Mouse (Mus musculus) heart, postnatal 25 days (tissue): ENCODE measurements around the gene Crocc2. TPM values are rescaled to one million over a fixed set of nuclear protein-coding genes. Genes with fewer than 3 reads are reported as not detected.

Source experiments
- DNase-seq: peaks from one replicate; pipeline ENCODE4 v3.0.0; 2022; ENCODE audit warnings: low spot score
- intact Hi-C: fragments of 180-260 bp; cut with DNase I; formaldehyde crosslinking; loops from one replicate; pipeline ENCODE4 v1.15.1; 2025
- total RNA-seq, 2 experiments: library from RNA; stranded (reverse); gene quantifications; 2 replicates each; pipeline ENCODE4 v1.2.3; 2021

The Crocc2 gene
- total RNA-seq = under 1 TPM; 0.10 to 0.11 TPM

DNA sequence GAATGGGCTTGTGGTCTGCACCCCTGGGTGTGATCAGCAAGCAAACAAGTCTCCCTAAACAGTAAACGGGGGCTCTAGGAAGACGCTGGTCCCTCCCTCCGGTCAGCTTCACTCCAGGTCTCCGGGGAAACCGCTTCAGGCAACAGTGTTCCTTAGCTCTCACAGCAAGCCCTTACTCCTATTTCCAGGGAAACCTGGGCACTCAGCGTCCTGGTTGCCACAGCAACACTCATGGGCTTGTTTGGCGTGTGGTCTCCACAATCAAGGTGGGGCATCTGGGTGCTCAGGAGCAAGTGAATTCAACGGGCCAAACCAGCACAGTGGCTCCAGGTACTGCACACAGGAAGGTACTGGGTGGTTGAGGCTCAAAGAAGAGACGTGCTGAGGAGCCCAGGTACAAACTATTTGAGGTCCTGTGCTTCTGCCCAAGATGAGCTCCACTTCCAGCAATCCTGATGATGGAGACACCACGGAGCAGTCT, at the start of gene Crocc2:
TSS of gene Crocc2 (plus strand) at position 431 of the 481 bp plus-strand sequence.
- DNase-seq = no peak
- intact Hi-C loops = no loop called here

DNA sequence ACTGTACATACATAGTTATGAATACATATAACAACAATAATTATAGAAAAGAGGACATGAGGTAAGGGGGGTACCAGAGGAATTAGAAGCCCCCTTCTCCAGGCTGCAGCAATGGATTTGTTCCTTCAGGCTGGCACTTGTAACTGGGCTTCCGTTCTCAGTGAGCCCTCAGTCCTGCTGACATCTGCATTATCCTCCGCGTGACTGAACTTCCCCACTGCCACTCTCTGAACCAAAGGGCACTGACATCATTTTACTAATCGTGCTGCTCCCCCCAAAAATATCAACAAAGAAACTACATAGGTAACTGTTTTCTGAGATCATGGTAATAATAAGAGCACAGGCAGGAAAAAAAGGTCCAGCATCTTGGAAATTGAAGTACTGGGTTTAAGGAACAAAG, 49.7 kb upstream of the Crocc2 start:
- no peak for DNase-seq

DNA sequence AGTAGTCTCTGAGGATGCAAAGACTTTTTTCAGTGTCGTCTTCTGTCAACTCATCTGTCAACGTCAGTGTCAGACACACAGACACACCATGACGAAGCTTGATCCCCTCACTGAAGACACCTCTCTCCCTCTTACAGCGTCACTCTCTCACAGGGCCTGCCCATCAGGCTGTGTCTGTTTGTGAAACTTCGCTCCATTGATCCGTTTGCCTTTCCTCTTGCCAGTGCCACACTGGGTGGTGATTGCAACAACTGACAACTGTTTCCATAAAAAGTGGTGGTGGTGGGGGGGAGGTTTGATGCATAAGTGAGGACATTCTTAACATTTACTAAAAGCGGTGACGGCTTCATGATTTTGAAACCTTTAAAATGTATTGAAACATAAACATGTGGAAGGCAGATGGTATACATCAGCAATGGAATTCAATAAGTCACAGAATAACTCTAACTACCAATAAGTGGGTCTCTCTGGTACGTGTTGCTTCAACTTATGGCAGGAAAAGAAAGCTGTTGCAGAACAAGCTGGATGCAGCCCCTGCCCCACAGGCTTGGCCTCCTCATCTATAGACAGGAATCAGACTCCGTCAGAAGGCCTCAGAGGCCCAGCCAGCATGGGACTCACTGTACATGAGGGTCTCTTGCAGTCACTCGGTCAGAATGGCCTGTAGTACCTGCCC, 45.2 kb upstream of the Crocc2 start:
- no peak for DNase-seq
- intact Hi-C loops = no loop called here

More for the DNA sequence above, 49.7 kb upstream of the Crocc2 start:
- intact Hi-C loops = no loop called here

DNA sequence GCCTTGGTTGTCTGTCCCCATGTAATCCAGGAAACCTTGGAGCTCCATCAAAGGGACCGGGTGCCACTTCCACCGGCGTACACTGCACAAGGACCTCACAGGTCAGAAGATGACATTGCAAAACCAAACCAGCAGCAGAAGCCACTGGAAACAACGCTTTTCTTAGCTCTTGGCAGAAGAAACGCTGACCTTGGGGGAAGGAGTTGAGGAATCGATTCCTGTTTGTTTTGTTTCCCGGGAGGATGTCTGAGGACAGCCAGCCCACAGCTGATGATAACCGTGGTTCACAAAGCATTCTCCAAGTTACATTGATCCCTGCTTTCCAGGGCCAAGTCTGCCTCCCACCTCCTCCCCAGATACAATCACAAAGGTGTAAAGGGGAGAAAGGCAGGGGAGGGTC, 44.5 kb upstream of the Crocc2 start:
- intact Hi-C loops = no loop called here
- no peak for DNase-seq

DNA sequence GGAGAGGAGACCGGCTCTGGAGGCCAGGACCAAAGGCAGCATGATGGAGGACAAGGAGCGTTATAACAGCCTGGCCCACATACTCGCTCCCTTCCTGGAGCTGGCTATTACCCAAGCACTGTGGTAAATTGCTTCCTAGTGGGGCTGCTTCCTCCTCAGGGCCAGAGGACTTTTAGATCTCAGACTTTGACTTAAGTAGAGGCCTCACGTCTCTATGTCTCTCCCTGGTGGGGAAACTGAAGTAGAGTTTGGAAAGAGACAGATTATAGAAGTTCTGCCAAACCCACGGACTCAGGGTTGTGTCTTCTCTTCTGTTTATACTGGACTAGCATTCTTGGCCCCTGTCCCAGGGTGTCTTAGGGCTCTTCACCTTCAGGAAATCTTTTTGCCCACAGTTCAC, 43.3 kb upstream of the Crocc2 start:
- DNase-seq = no peak

DNA sequence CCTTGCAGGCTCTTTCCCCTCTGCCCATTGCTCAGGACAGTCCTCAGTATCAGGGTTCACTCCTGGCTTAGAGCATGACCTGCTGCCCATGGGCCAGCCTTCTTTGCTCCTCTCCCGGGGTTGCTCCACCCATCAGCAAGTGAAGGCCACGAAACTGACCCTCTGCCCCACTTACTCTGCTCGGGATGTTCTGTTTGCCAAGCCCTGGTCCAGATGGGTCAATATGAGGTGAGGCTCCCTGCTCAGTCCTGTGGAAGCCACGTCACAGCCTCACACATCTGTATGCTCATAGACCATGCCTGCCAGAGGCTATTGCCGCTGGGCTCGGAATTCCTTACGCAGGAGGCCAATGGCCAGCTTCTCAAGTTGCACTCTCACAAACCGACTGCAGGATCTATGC, 40.3 kb upstream of the Crocc2 start:
- intact Hi-C loops = no loop called here
- DNase-seq = no peak

More for the DNA sequence above, 43.3 kb upstream of the Crocc2 start:
- intact Hi-C loops = no loop called here

DNA sequence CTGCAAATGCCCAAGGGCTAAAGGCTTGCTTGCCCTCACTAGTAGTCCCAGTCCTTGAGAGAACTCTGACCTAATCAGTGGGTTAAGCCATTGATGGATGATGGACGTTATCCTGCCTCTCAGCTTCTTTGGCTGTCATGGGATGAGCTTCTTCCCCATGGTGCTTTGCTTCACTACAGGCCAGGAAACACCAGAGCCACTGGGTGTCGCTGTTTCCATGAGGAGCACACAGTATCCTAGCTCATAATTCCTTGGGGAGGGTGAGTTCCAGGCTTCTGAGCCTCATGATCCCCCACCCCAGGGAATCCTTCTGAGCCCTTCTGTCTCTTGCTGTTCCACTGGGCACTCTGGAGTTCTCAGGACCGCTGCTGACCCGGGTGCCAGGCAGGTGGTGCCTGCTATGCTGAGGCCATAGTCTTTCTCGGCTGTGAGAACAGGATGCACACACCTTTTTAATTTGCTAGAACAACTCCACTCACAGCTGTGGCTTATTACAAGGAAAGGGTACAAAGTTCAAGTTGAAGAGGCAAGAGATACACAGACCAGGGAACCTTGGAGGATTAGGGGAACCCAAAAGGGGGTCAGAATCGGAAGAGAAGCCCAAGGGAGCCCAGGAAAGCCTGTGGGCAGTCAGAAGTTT, 39.7 kb upstream of the Crocc2 start:
- no peak for DNase-seq
- intact Hi-C loops = no loop called here

DNA sequence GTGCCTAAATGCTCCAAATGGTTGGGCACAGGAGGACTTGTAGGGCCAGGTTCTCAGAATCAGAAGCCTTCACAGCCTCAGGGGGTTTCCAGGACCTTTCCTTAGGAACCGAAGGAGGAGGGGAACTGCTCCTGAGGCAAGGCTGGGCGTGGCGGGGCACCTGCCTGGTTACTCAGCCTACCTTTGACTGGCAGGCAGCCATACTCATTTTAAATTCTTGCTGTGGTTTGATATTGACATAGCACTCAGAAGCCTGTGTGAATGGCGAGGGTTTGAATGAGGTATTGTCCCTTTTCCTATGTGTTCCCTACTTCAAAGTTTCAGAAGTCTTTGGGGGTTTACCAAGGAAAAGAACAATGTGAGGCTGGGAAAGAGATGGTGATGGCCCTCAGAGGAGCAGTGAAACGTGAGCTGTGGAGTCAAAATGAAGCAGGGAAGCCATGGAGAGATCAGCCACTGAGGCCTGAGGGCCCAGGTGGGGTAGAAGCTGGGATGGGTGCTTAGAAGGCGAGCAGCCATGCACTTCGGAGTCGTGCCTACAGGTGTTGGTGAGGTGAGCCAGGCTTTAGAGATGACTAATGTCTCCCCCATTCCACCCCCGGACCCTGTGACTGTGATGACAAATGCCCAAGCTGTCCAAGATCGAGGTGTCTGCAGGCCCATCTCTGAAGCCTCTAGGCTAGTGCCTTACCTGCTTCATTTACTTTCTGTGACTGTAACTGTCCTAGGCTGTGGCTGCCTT, 38.1 kb upstream of the Crocc2 start:
- intact Hi-C loops = no loop called here
- no peak for DNase-seq

DNA sequence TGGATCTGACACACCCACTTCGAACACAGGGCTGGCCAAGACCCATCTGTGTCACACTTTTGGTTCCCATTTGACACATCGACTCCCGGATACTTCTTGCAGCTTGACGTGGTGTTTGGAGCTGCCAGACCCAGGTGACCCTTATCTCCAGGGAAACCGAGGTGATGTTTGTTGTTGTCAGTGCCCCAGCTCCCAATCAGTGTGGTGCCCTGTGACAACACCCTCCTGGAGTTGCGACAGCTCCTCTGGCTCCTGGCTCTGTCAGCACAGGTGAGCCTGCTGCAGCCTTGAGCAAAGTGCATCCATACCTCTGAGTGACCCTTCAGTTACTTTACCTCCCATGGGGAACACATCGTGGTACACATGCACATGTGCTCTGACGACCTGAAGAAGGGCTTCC, 35.8 kb upstream of the Crocc2 start:
- DNase-seq = no peak
- intact Hi-C loops = no loop called here

DNA sequence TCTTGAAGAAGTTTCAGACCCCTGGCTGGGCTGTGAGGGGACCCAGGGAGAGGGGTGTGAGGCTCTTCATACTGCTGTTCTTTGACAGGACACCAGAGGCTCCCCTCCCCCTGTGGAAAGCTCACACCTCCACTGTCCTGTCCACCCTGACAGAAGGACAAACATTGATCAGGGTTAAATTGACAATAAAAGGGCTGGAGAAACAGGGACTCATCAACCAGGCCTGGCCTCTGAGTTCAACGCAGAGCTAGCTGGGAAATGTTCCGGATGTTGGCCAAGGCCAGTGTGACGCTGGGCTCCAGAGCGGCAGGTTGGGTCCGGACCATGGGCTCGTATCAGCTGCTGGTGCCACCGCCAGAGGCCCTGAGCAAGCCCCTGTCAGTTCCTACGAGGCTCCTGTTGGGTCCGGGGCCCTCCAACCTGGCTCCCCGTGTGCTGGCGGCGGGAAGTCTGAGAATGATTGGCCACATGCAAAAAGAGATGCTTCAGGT, 33.4 kb upstream of the Crocc2 start, which contains the start of gene Agxt:
TSS of gene Agxt (plus strand) at position 205 of the 491 bp plus-strand sequence.
- intact Hi-C loops = no loop called here

DNA sequence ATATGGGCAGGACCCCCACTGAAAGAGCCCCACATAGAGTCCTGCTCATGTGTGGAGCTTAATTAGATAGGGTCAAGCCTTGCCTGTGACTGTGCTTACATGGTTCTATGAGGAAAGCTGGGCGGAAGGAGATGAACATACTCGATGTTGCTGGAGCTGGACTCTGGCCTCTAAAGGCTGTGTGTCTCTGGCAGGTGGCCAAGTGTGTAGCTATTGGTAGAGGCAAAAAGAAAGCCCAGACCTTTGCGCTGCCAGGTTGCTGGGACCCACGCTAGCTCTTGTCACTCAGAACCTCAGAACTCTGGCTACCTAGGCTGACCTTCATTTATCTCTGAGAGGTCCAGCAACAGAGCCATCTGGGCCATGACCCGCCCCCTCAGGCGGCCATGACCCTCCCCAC, 30.0 kb upstream of the Crocc2 start:
- DNase-seq = no peak
- intact Hi-C loops = no loop called here

More for the DNA sequence above, 33.4 kb upstream of the Crocc2 start, which contains the start of gene Agxt:
- DNase-seq = no peak

DNA sequence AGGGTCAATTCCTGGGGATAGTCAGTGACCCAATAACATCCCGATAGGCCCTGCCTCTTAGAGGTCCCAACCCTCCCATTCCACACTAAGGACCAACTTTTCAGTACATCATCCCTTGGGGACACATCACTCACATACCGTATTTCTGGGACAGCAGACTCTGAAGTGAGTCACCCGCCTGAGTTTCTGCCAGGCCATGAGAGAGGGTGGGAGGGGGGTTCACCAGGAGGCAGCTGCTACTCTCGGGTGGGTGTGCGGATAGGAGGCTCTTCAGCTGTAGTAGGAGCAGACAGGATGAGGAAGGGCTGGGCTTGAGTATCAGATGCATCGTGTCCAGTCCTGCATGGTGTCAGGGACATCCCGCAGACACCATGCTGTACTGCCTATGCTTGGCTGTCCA, 28.8 kb upstream of the Crocc2 start:
- DNase-seq = no peak
- intact Hi-C loops = no loop called here

DNA sequence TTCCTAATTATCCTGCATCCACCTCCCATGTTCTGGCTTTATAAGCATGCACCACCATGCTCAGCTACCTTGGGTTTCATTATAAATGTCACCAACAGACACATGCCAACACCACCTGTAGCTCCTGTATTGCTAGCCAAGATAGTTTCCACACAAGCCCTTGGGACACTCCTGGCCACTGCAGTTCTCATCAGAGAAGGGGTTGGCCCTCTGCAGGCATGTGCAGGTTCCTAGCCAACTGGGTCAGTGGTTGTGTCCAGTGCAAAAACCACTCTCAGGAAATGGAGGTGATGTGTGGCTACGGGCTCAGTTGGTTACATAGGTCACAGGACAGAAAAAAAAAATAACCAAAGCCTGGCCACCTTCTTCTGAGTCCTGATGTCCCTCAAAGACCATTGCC, 25.7 kb upstream of the Crocc2 start:
- DNase-seq = no peak
- intact Hi-C loops = no loop called here

DNA sequence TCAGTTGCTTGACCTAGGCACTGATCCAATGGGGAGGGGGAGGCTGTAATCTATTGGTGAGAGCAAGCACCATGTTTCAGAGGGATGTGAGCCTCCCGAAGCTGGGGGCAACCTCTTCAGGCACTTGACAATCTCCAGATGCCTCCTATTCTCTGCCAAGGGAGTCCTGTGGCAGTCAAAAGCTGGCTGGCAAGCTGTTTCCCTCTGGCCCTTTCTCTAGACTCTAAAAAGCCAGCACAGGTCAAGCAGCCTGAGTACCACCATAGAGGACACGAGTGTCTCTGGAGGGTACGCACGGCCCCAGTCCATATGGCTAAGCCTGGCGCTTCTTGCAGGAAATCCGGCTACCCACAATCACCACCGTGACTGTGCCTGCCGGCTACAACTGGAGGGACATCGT, 24.3 kb upstream of the Crocc2 start:
- intact Hi-C loops = no loop called here

DNA sequence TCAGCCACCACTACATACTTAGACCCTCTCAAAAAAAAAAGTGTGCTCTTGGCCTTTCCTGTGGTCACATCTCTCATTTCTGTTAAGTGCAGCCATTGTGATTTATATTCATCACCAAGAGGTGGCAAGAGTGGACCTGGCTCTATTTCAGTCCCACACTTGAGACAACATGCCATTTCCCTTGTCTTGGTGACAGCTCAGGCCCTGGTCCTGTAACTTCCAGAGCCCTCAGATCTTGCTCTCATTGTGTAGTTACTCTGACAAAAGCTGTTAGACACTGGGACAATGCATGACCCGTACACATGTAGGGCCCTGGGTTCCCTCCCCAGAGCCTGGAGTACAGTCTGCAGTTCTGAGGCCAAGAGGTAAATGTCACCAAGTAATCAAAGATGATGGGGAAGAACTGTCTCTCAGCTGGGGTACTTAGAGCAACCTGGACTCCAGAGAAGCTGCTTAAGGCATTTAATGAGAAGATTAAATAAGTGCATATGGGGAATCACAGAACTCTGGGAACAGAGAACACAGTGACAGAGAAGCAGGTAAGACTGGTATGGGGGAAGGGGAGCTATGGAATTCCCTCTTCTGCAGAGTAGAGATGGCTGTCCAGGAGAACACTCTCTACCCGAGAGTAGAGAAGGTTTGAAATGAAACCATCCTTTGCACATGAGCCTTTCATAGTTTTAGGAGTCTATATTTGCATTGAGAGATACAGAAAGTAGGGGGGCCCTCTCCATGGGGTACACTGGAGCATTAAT, 17.4 kb upstream of the Crocc2 start:
- intact Hi-C loops = no loop called here

More for the DNA sequence above, 24.3 kb upstream of the Crocc2 start:
- no peak for DNase-seq

DNA sequence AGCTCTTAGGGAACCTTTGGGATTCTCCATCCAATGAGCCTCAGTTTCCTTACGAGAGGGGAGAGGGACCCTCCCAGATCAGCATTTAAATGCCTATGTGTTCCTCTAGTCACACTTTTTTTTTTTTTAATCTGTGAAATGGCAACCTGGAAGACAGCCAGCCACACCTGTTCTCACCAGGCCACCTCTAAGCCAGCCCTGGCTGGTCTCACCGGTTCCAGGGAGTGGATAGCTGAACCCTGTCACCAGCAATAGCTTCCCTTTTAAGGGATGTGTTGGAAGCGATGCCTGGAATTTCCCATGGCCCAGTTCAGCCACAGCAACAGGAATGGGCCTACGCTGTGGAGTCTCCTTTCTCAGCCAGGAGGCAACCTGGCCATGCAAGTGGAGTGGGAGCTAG, 11.0 kb upstream of the Crocc2 start:
- DNase-seq = no peak
- intact Hi-C loops = no loop called here

More for the DNA sequence above, 17.4 kb upstream of the Crocc2 start:
- no peak for DNase-seq

DNA sequence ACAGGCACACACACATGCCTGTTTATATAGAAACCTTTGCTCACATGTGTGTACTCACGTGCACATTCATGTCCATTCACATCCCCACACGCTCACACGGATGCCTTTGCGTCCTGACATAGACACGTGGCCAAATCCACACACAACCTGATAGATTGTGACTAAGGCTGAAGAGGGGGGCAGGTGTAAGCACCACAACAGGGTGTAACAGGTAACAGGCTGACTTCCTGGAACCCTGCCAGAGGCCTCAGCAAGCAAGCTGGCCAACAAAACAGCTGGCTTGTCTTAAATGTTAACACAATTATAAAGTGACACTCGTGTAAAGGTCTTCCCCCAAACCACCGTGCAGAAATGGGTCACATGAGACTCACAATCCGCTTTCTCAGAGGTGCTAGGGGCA, 9.6 kb upstream of the Crocc2 start:
- intact Hi-C loops = no loop called here
- DNase-seq = no peak

DNA sequence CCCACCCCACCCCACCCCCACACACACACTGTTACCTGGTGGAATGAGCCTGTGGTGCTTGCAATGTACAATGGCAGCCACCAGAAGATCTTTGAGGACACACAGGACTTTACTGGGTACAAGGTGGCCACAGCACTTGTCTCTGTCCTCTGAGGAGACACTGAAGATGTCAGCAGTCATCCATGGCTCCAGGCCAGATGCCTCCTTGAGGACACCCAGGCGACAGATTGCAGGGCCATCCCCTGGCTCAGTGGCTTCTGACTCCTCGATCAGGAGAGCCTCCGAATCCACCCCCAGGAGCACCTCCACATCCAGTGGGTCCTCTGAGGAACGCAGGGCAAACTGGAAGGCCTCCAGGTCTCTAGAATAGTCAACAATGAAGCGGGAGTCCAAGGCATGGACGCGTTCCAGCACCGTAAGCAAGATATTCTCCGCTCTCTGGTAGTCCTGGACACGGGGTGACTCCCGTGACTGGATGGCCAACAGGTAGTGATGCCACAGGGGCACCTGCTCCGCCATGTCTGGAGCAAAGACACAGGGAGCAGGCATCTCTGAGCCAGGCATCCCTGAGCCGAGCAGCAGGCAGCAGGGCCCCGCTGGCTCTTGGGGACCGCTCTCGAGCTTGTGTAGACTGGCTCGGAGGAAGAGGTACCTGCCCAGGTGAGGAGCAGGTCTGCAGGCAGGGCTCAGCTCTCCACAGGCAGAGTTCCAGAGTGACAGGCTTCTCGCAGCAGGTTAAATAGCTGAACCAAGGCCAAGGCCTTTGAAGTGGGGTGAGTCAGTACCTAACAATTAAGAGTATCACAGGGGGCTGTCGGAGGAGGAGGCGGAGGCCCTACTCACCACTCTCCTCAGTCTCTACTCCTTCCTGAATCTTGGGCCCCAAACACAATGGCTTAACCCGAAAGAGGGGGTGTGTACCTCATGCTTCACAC, 8.7 kb upstream of the Crocc2 start:
- intact Hi-C loops = no loop called here
- no peak for DNase-seq
